Mouse (Mus musculus): ENCODE measurements around the gene Yjefn3. TPM values are rescaled to one million over a fixed set of nuclear protein-coding genes. Genes with fewer than 3 reads are reported as not detected.

Yjefn3 gene
- polyA plus RNA-seq (2014; fragmentation: Illumina TruSeq; extraction: RNeasy Lipid Tissue Mini Kit (QIAGEN cat#74804); ENCODE audit: low replicate concordance) = not detected

DNA sequence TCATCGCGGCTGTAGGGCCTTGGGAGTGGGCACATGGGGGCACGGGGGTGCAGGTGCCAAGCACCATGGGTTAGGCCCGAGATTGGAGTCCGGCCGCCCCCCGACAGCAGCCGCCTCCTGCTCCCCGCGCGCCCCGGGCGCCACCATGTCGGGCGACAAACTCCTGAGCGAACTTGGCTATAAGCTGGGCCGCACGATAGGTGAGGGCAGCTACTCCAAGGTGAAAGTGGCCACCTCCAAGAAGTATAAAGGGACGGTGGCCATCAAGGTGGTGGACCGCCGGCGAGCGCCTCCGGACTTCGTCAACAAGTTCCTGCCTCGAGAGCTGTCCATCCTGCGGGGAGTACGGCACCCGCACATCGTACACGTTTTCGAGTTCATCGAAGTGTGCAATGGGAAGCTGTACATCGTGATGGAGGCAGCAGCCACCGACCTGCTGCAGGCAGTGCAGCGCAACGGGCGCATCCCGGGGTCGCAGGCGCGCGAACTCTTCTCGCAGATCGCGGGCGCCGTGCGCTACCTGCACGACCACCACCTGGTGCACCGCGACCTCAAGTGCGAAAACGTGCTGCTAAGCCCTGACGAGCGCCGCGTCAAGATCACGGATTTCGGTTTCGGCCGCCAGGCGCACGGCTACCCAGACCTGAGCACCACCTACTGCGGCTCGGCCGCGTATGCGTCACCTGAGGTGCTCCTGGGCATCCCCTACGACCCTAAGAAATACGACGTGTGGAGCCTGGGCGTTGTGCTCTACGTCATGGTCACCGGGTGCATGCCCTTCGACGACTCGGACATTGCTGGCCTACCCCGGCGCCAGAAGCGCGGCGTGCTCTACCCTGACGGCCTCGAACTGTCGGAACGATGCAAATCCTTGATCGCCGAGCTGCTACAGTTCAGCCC lies at the start of gene Yjefn3, which contains the start of the genes Tssk6 and Ndufa13:
Yjefn3 (minus strand) TSS at position 550 of the 900 bp plus-strand sequence.
Tssk6 (plus strand) TSS at position 22 of the 900 bp plus-strand sequence.
Ndufa13 (minus strand) TSS at position 396 of the 900 bp plus-strand sequence.

DNA sequence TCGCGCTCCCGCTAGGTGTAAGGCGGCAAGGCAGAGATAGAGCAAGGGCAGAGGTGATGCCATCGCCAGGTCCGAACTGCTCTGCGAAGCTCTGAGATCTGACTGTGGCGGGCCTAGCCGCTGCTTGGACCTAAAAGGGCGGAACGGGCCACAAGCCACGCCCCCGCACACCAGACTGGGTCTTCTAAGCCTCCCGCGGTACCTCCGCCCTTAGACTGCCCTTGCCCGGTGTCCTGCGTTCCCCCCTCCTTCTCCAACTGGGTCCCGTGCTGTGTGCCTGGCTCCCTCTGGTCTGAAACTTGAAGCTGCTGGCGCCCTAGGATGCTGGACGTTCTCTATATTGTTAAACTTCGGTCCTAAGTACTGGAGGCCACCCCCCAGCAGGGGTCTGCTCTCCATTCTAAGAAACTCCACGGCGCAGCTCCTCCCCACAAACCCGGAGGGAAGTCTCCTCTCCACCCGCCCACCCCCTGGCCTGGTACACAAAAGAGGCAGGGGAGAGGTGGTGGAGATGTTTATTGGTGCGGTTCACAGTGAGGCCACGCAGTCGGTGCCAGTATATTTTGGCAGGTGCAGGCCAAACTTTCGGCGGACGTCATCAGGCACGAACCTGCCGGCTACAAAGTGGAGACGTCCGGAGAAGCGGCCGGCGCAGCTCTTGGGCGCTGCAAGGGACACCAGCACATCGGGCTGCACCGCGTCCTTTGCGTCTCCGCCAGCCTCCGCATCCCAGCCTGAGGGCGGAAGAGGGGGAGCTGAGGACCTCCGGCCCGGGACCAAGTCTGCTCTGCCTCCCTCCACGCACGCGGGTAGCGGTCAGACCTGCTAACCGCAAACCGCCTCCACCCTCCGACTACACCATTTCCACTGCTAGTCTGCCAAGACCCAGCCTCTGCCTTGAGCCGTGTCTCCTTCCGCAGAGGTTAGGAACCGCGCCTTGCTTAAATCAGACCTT lies 14.9 kb downstream of the Yjefn3 start, which contains the start of gene Cilp2:
Cilp2 (minus strand) TSS at position 399 of the 955 bp plus-strand sequence.

Other genes starting within 250 kb of the Yjefn3 start
- 4.9 TPM for gene Zfp964, start 248.2 kb downstream of the Yjefn3 start, polyA plus RNA-seq (2014; fragmentation: Illumina TruSeq; extraction: RNeasy Lipid Tissue Mini Kit (QIAGEN cat#74804); ENCODE audit: low replicate concordance)
- gene Zfp869, start 192.0 kb downstream of the Yjefn3 start, polyA plus RNA-seq (2014; fragmentation: Illumina TruSeq; extraction: RNeasy Lipid Tissue Mini Kit (QIAGEN cat#74804); ENCODE audit: low replicate concordance) = 53.1 TPM
- 15.6 TPM for gene Zfp963, start 152.7 kb downstream of the Yjefn3 start, polyA plus RNA-seq (2014; fragmentation: Illumina TruSeq; extraction: RNeasy Lipid Tissue Mini Kit (QIAGEN cat#74804); ENCODE audit: low replicate concordance)
- 1.3 TPM for gene Gm20422, start 127.8 kb downstream of the Yjefn3 start, polyA plus RNA-seq (2014; fragmentation: Illumina TruSeq; extraction: RNeasy Lipid Tissue Mini Kit (QIAGEN cat#74804); ENCODE audit: low replicate concordance)
- 0.78 TPM for gene Atp13a1, start 111.5 kb downstream of the Yjefn3 start, polyA plus RNA-seq (2014; fragmentation: Illumina TruSeq; extraction: RNeasy Lipid Tissue Mini Kit (QIAGEN cat#74804); ENCODE audit: low replicate concordance)
- gene Zfp866, start 111.5 kb downstream of the Yjefn3 start, polyA plus RNA-seq (2014; fragmentation: Illumina TruSeq; extraction: RNeasy Lipid Tissue Mini Kit (QIAGEN cat#74804); ENCODE audit: low replicate concordance) = 28.8 TPM
- gene Gmip, start 94.0 kb downstream of the Yjefn3 start, polyA plus RNA-seq (2014; fragmentation: Illumina TruSeq; extraction: RNeasy Lipid Tissue Mini Kit (QIAGEN cat#74804); ENCODE audit: low replicate concordance) = 6.5 TPM
- gene Lpar2, start 80.3 kb downstream of the Yjefn3 start, polyA plus RNA-seq (2014; fragmentation: Illumina TruSeq; extraction: RNeasy Lipid Tissue Mini Kit (QIAGEN cat#74804); ENCODE audit: low replicate concordance) = 0.85 TPM
- gene Pbx4, start 70.2 kb downstream of the Yjefn3 start, polyA plus RNA-seq (2014; fragmentation: Illumina TruSeq; extraction: RNeasy Lipid Tissue Mini Kit (QIAGEN cat#74804); ENCODE audit: low replicate concordance) = 1.4 TPM
- gene Cilp2, start 15.0 kb downstream of the Yjefn3 start, polyA plus RNA-seq (2014; fragmentation: Illumina TruSeq; extraction: RNeasy Lipid Tissue Mini Kit (QIAGEN cat#74804); ENCODE audit: low replicate concordance) = not detected
- not detected for gene Tssk6, start 528 bp downstream of the Yjefn3 start, polyA plus RNA-seq (2014; fragmentation: Illumina TruSeq; extraction: RNeasy Lipid Tissue Mini Kit (QIAGEN cat#74804); ENCODE audit: low replicate concordance)
- not detected for gene Ndufa13, start 154 bp downstream of the Yjefn3 start, polyA plus RNA-seq (2014; fragmentation: Illumina TruSeq; extraction: RNeasy Lipid Tissue Mini Kit (QIAGEN cat#74804); ENCODE audit: low replicate concordance)
- 5.5 TPM for gene Gatad2a, start 93.7 kb upstream of the Yjefn3 start, polyA plus RNA-seq (2014; fragmentation: Illumina TruSeq; extraction: RNeasy Lipid Tissue Mini Kit (QIAGEN cat#74804); ENCODE audit: low replicate concordance)
- 8.8 TPM for gene Mau2, start 140.0 kb upstream of the Yjefn3 start, polyA plus RNA-seq (2014; fragmentation: Illumina TruSeq; extraction: RNeasy Lipid Tissue Mini Kit (QIAGEN cat#74804); ENCODE audit: low replicate concordance)
- 5.9 TPM for gene Sugp1, start 140.1 kb upstream of the Yjefn3 start, polyA plus RNA-seq (2014; fragmentation: Illumina TruSeq; extraction: RNeasy Lipid Tissue Mini Kit (QIAGEN cat#74804); ENCODE audit: low replicate concordance)
- gene Tm6sf2, start 170.2 kb upstream of the Yjefn3 start, polyA plus RNA-seq (2014; fragmentation: Illumina TruSeq; extraction: RNeasy Lipid Tissue Mini Kit (QIAGEN cat#74804); ENCODE audit: low replicate concordance) = 30.1 TPM
- gene Hapln4, start 180.7 kb upstream of the Yjefn3 start, polyA plus RNA-seq (2014; fragmentation: Illumina TruSeq; extraction: RNeasy Lipid Tissue Mini Kit (QIAGEN cat#74804); ENCODE audit: low replicate concordance) = 0.15 TPM
- gene Ncan, start 218.2 kb upstream of the Yjefn3 start, polyA plus RNA-seq (2014; fragmentation: Illumina TruSeq; extraction: RNeasy Lipid Tissue Mini Kit (QIAGEN cat#74804); ENCODE audit: low replicate concordance) = not detected
- 0.37 TPM for gene Nr2c2ap, start 228.6 kb upstream of the Yjefn3 start, polyA plus RNA-seq (2014; fragmentation: Illumina TruSeq; extraction: RNeasy Lipid Tissue Mini Kit (QIAGEN cat#74804); ENCODE audit: low replicate concordance)
- 0.33 TPM for gene Rfxank, start 236.4 kb upstream of the Yjefn3 start, polyA plus RNA-seq (2014; fragmentation: Illumina TruSeq; extraction: RNeasy Lipid Tissue Mini Kit (QIAGEN cat#74804); ENCODE audit: low replicate concordance)
- 2.0 TPM for gene Borcs8, start 236.8 kb upstream of the Yjefn3 start, polyA plus RNA-seq (2014; fragmentation: Illumina TruSeq; extraction: RNeasy Lipid Tissue Mini Kit (QIAGEN cat#74804); ENCODE audit: low replicate concordance)
- not detected for gene Mef2b, start 237.0 kb upstream of the Yjefn3 start, polyA plus RNA-seq (2014; fragmentation: Illumina TruSeq; extraction: RNeasy Lipid Tissue Mini Kit (QIAGEN cat#74804); ENCODE audit: low replicate concordance)

All from small intestine, adult 10 weeks (tissue).